Mouse (Mus musculus) layer of hippocampus, adult 9-11 months (tissue): ENCODE measurements around the gene Mtg1.

ENCODE experiments used
- DNase-seq: peaks from one replicate; pipeline ENCODE4 v3.0.0; 2022

Gene Mtg1

GRCm38 (mm10) chr7:140192445-140192844, 55.1 kb downstream of the Mtg1 start:
- no peak for DNase-seq

- no peak for DNase-seq
Measured at GRCm38 (mm10) chr7:140192851-140193250, 55.5 kb downstream of the Mtg1 start.

- no peak for DNase-seq
Measured at GRCm38 (mm10) chr7:140194031-140194430, 56.7 kb downstream of the Mtg1 start.

- no peak for DNase-seq
Measured at GRCm38 (mm10) chr7:140196002-140196401, 58.6 kb downstream of the Mtg1 start.
